Mouse (Mus musculus) hindbrain, embryonic 16.5 days (tissue): Measurements from ENCODE around the gene Gramd1b. TPM values are rescaled to one million over a fixed set of nuclear protein-coding genes. Genes with fewer than 3 reads are reported as not detected.

Experiments used
- ATAC-seq: fragments of 200-750 bp; cut with Nextera tagmentation; 2 replicates; pipeline ENCODE4 v1.8.0; 2017; ENCODE audit warnings: moderate TSS enrichment, moderate library complexity
- H3K27ac ChIP-seq: fragments of 300-500 bp; sonication (generic); 2 replicates; pipeline ENCODE4 v1.5.1; 2014; ENCODE audit warnings: low read depth, mild to moderate bottlenecking, control low read depth, low read length, moderate library complexity
- H3K27me3 ChIP-seq: fragments of 300-500 bp; sonication (generic); replicated peaks from 2 replicates; pipeline ENCODE4 v1.6.1; 2014; ENCODE audit warnings: low read length; ENCODE audit not compliant: control insufficient read depth, insufficient read depth
- H3K36me3 ChIP-seq: fragments of 300-500 bp; sonication (generic); 2 replicates; pipeline ENCODE4 v1.6.1; 2014; ENCODE audit warnings: mild to moderate bottlenecking, low read length, moderate library complexity, mixed read lengths; ENCODE audit not compliant: control insufficient read depth, insufficient read depth
- H3K4me1 ChIP-seq: fragments of 300-500 bp; sonication (generic); 2 replicates; pipeline ENCODE4 v1.6.1; 2014; ENCODE audit warnings: low read depth, low read length; ENCODE audit not compliant: control insufficient read depth, insufficient read depth
- H3K4me2 ChIP-seq: fragments of 300-500 bp; sonication (generic); 2 replicates; pipeline ENCODE4 v1.6.1; 2014; ENCODE audit warnings: mild to moderate bottlenecking, low read length, control low read depth, moderate library complexity
- H3K4me3 ChIP-seq: fragments of 300-500 bp; sonication (generic); 2 replicates; pipeline ENCODE4 v1.5.1; 2014; ENCODE audit warnings: mild to moderate bottlenecking, low read length, control low read depth, moderate library complexity
- H3K9ac ChIP-seq: fragments of 300-500 bp; sonication (generic); 2 replicates; pipeline ENCODE4 v1.6.1; 2014; ENCODE audit warnings: low read depth, mild to moderate bottlenecking, control low read depth, low read length, moderate library complexity
- H3K9me3 ChIP-seq: fragments of 300-500 bp; sonication (generic); 2 replicates; pipeline ENCODE4 v1.6.1; 2014; ENCODE audit warnings: mild to moderate bottlenecking, low read length, moderate library complexity; ENCODE audit not compliant: control insufficient read depth
- WGBS: fragments of 180-500 bp; shearing (Covaris S2); extraction: QIAGEN DNeasy Blood & Tissue Kit; methylation state at CpG from one replicate; pipeline ENCODE4 v1.1.7; 2014; 5-methylcytosine and 5-hydroxymethylcytosine counted together
- polyA plus RNA-seq: library from polyadenylated mRNA; unstranded; fragments of >200 nt; fragmentation: Nextera tagmentation; extraction: Ambion mirVana; gene quantifications from 2 replicates; pipeline ENCODE4 v1.2.1, GENCODE M21; 2015

Gene Gramd1b
- polyA plus RNA-seq, 1 experiment from 2014 or later = 18.5 TPM

- H3K4me2 ChIP-seq = peak overlapping the region; percentile 51
- H3K9ac ChIP-seq = peak overlapping the region; percentile 60
- ATAC-seq = peak; percentile 90
- no peaks in the 10 kb centered on the region for H3K9me3 ChIP-seq
- 21% methylated on average over 19 of the region's 20 CpGs for WGBS
- H3K36me3 ChIP-seq = no peaks in the 10 kb centered on the region
- H3K4me3 ChIP-seq = peak overlapping the region; percentile 21
- peaks cover 23% of the 10 kb centered on the region for H3K4me1 ChIP-seq
- peak overlapping the region; percentile 89 for H3K27ac ChIP-seq
- no peaks in the 10 kb centered on the region for H3K27me3 ChIP-seq
Observed at GRCm38 (mm10) chr9:40391852-40392695, 139.1 kb downstream of the Gramd1b start.

DNA sequence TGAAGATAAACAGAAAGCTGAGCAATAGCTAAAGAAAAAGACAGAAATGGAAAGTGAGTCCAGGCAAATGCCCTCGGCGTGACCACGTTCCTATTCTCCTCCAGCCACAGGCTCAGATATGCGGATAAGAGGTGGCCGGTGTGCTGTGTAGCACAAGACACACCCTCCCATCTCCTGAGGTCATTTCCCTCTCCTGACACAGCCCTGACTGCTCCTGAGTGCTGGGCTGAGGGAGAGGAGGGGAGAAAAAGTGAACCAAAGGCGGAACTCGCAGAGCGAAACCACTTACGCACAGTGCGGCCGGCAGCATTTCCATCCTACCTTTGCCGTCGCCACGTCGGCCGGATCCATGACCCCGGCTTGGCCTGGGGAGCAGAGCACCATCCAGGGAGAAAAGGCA lies 139.8 kb downstream of the Gramd1b start:
- no peaks in the 10 kb centered on the region for H3K9me3 ChIP-seq
- peaks cover 21% of the 10 kb centered on the region for H3K4me1 ChIP-seq
- no peaks in the 10 kb centered on the region for H3K36me3 ChIP-seq
- peak overlapping the region; percentile 60; the same call in 1 of the 2 replicates for H3K9ac ChIP-seq
- H3K27ac ChIP-seq = peak overlapping the region; percentile 89; the same call in 1 of the 2 replicates
- WGBS = 60% methylated on average over 17 of the region's 17 CpGs
- H3K4me2 ChIP-seq = peak overlapping the region; percentile 51
- H3K4me3 ChIP-seq = no peak overlapping the region
- no peaks in the 10 kb centered on the region for H3K27me3 ChIP-seq
- peak; percentile 14; the same call in 1 of the 2 replicates for ATAC-seq

DNA sequence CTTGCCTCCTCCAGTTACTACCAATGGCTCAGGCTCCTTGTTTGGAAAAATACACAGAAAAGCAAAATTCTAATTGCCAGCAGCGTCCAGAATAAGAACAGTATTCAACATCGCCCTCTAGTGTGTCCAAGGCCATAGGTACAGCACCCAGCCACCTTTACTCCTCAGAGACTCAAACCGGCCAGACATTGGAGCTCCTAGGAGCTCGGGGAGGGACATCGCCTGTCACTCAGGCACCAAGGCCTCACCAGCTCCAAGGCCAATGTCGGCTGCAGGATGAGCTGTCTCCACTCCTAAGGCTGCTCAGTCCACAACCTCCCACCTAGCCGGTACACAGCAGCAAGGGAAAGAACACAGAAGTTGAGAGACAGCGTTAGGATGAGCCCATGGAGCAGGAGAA lies 140.3 kb downstream of the Gramd1b start:
- ATAC-seq = peak; percentile 34; the same call in 1 of the 2 replicates
- no peaks in the 10 kb centered on the region for H3K9me3 ChIP-seq
- no peaks in the 10 kb centered on the region for H3K36me3 ChIP-seq
- H3K4me1 ChIP-seq = peaks cover 21% of the 10 kb centered on the region
- no peaks in the 10 kb centered on the region for H3K27me3 ChIP-seq
- H3K4me2 ChIP-seq = no peak overlapping the region
- H3K9ac ChIP-seq = no peak overlapping the region
- WGBS = 33% methylated on average over 8 of the region's 8 CpGs
- no peak overlapping the region for H3K4me3 ChIP-seq
- no peak overlapping the region for H3K27ac ChIP-seq

GRCm38 (mm10) chr9:40390396-40390760 lies 140.8 kb downstream of the Gramd1b start:
- Histone ChIP-seq H3K9ac (no peak overlapping the region), H3K4me2 (no peak overlapping the region), H3K27ac (no peak overlapping the region), H3K36me3 (no peaks in the 10 kb centered on the region), H3K27me3 (no peaks in the 10 kb centered on the region), H3K9me3 (no peaks in the 10 kb centered on the region), H3K4me3 (no peak overlapping the region), H3K4me1 (peaks cover 21% of the 10 kb centered on the region)
- no peak for ATAC-seq
- 91% methylated on average over 8 of the region's 8 CpGs for WGBS

- no peaks in the 10 kb centered on the region for H3K27me3 ChIP-seq
- no peaks in the 10 kb centered on the region for H3K36me3 ChIP-seq
- WGBS = 95% methylated on average over 8 of the region's 8 CpGs
- H3K4me2 ChIP-seq = no peak overlapping the region
- H3K27ac ChIP-seq = no peak overlapping the region
- H3K9me3 ChIP-seq = no peaks in the 10 kb centered on the region
- H3K9ac ChIP-seq = no peak overlapping the region
- no peak overlapping the region for H3K4me3 ChIP-seq
- ATAC-seq = no peak
- H3K4me1 ChIP-seq = peaks cover 21% of the 10 kb centered on the region
Observed at GRCm38 (mm10) chr9:40389669-40390395, 141.4 kb downstream of the Gramd1b start.

GRCm38 (mm10) chr9:40389175-40389574 lies 142.0 kb downstream of the Gramd1b start:
- no peaks in the 10 kb centered on the region for H3K36me3 ChIP-seq
- no peak for ATAC-seq
- no peaks in the 10 kb centered on the region for H3K27me3 ChIP-seq
- H3K27ac ChIP-seq = no peak overlapping the region
- H3K4me2 ChIP-seq = no peak overlapping the region
- peaks cover 21% of the 10 kb centered on the region for H3K4me1 ChIP-seq
- H3K9me3 ChIP-seq = no peaks in the 10 kb centered on the region
- 85% methylated on average over 6 of the region's 6 CpGs for WGBS
- H3K4me3 ChIP-seq = no peak overlapping the region
- H3K9ac ChIP-seq = no peak overlapping the region

DNA sequence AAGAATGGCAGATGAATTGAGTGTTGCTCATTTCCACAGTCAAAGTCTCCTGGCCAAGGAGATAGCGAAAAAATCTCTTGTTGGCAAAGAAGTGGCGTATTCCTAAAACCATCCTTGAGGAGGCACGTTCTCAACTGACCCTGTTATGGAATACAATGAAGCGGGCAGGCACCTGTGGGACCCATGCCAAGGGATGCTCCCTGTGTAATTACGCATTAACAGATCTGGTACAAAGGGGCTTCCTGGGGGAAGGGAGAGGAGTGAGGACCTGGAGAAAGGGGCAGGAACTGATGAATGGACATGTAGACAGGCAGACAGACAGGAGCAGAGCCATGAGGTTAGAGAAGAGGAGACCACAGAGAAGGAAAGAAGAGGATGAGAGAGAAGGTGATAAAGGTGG lies 146.4 kb downstream of the Gramd1b start:
- Histone ChIP-seq H3K9ac (no peak overlapping the region), H3K4me1 (peaks cover 10% of the 10 kb centered on the region), H3K9me3 (no peaks in the 10 kb centered on the region), H3K4me2 (no peak overlapping the region), H3K27ac (no peak overlapping the region), H3K27me3 (no peaks in the 10 kb centered on the region), H3K36me3 (no peaks in the 10 kb centered on the region), H3K4me3 (no peak overlapping the region)
- no peak for ATAC-seq
- WGBS = 91% methylated on average over 5 of the region's 5 CpGs

- 49% methylated on average over 3 of the region's 3 CpGs for WGBS
- Histone ChIP-seq H3K27me3 (no peaks in the 10 kb centered on the region), H3K9me3 (no peaks in the 10 kb centered on the region), H3K4me1 (peaks cover 10% of the 10 kb centered on the region), H3K9ac (no peak overlapping the region), H3K4me2 (no peak overlapping the region), H3K27ac (peak overlapping the region; percentile 60), H3K36me3 (no peaks in the 10 kb centered on the region), H3K4me3 (no peak overlapping the region)
- 0 out of 2 replicates have a peak, but pooled peaks have one; percentile 12 for ATAC-seq
Observed at GRCm38 (mm10) chr9:40382508-40382907, 148.7 kb downstream of the Gramd1b start.
